Mouse (Mus musculus) liver, embryonic 11.5 days (tissue): ENCODE data around the gene Ms4a4b. TPM values are rescaled to one million over a fixed set of nuclear protein-coding genes. Genes with fewer than 3 reads are reported as not detected.

Source experiments
- polyA plus RNA-seq: library from polyadenylated mRNA; unstranded; fragments of >200 nt; fragmentation: Nextera tagmentation; extraction: Ambion mirVana; gene quantifications from 2 replicates; pipeline ENCODE4 v1.2.1, GENCODE M21; 2014

Gene Ms4a4b
- polyA plus RNA-seq, 1 experiment from 2014 or later: not detected

Other genes with a start within 250 kb of the Ms4a4b start
- gene Ms4a13, start 246.8 kb upstream of the Ms4a4b start, polyA plus RNA-seq: not detected in 2 replicates
- not detected in 2 replicates for gene Ms4a12, start 211.1 kb upstream of the Ms4a4b start, polyA plus RNA-seq
- 0.12 TPM in 1 of 2 replicates, not detected in the other for gene Ms4a1, start 177.3 kb upstream of the Ms4a4b start, polyA plus RNA-seq
- gene Ms4a5, start 159.7 kb upstream of the Ms4a4b start, polyA plus RNA-seq: not detected in 2 replicates
- gene Ms4a14, start 129.1 kb upstream of the Ms4a4b start, polyA plus RNA-seq: not detected in 2 replicates
- 1.1 and 1.3 TPM in 2 replicates for gene Ms4a7, start 107.4 kb upstream of the Ms4a4b start, polyA plus RNA-seq
- gene Ms4a4a, start 68.0 kb upstream of the Ms4a4b start, polyA plus RNA-seq: 1.3 and 2.2 TPM in 2 replicates
- 0.56 TPM in 1 of 2 replicates, not detected in the other for gene Ms4a4c, start 38.8 kb upstream of the Ms4a4b start, polyA plus RNA-seq
- gene Ms4a6c, start 25.8 kb downstream of the Ms4a4b start, polyA plus RNA-seq: 2.6 and 3.2 TPM in 2 replicates
- not detected in 2 replicates for gene Gm8369, start 42.4 kb downstream of the Ms4a4b start, polyA plus RNA-seq
- 2.3 and 2.4 TPM in 2 replicates for gene Ms4a6b, start 73.0 kb downstream of the Ms4a4b start, polyA plus RNA-seq
- gene Ms4a4d, start 93.2 kb downstream of the Ms4a4b start, polyA plus RNA-seq: 0.29 and 0.31 TPM in 2 replicates
- 3.8 and 5.1 TPM in 2 replicates for gene Ms4a6d, start 161.3 kb downstream of the Ms4a4b start, polyA plus RNA-seq
- gene Ms4a2, start 180.2 kb downstream of the Ms4a4b start, polyA plus RNA-seq: 0.19 TPM in 2 replicates
- 7.5 and 9.7 TPM in 2 replicates for gene Ms4a3, start 197.3 kb downstream of the Ms4a4b start, polyA plus RNA-seq
- not detected in 2 replicates for gene Oosp2, start 217.0 kb downstream of the Ms4a4b start, polyA plus RNA-seq
- gene Oosp1, start 247.6 kb downstream of the Ms4a4b start, polyA plus RNA-seq: not detected in 2 replicates